Mouse (Mus musculus): ENCODE measurements around the gene Tmem82. TPM values are rescaled to one million over a fixed set of nuclear protein-coding genes. Genes with fewer than 3 reads are reported as not detected.

Gene Tmem82
- polyA plus RNA-seq, 1 experiment from 2014 or later, result 2.7 TPM

DNA sequence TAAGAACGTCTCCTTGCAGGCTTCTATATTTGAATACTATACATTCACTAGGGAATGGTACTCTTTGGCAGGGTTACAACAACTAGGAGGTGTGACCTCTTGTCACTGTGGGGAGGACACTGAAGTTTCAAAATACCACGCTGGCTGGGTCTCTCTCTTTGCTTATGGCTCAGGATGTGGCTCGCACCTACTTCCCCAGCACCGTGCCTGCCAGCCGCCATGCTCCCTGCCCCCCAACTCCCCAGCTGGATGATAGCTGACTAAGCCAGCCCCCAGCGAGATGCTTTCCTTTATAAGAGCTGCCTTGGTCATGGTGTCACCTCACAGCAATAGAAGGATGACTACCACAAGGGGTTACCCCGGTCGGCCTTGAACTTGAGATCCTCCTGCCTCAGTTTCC is 34.6 kb upstream of the Tmem82 start:
- ATAC-seq (replicated peaks; ENCODE audit: low FRiP score), result no peak
- no peak overlapping the region for H3K9ac ChIP-seq
- no peak overlapping the region for H3K27ac ChIP-seq
- WGBS, result 87% methylated on average over 8 of the region's 8 CpGs
- no peaks in the 10 kb centered on the region for H3K27me3 ChIP-seq
- H3K9me3 ChIP-seq (replicated peaks), result no peaks in the 10 kb centered on the region
- H3K4me1 ChIP-seq, result 0 out of 2 replicates have a peak, but pooled peaks cover 3% of the 10 kb centered on the region
- H3K4me3 ChIP-seq (replicated peaks), result no peak overlapping the region
- no peak overlapping the region for H3K4me2 ChIP-seq
- peaks cover 48% of the 10 kb centered on the region for H3K36me3 ChIP-seq

DNA sequence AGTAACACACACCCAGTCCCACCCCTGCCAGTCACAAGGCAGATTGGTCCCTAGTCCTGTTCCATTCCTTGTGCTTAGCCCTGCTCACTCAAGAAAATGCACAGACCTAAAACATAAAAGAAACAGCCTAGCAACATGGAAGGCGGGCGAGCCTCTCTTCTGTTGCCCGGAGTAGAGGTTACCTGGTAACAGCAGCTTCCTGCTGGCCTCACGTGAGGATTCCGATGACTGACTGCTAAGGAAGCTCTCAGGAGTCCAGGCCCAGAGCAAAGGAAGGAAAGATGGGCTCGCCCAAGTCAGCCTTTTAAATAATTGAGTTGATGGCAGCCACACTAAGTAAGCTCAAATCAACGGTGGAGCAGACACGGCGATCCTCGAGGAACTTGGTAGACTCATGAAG is 33.5 kb upstream of the Tmem82 start:
- Histone ChIP-seq H3K9ac (no peak overlapping the region), H3K9me3 (replicated peaks) (no peaks in the 10 kb centered on the region), H3K27me3 (no peaks in the 10 kb centered on the region), H3K4me1 (0 out of 2 replicates have a peak, but pooled peaks cover 3% of the 10 kb centered on the region), H3K27ac (no peak overlapping the region), H3K4me2 (no peak overlapping the region), H3K36me3 (peaks cover 48% of the 10 kb centered on the region), H3K4me3 (replicated peaks) (no peak overlapping the region)
- no peak for ATAC-seq (replicated peaks; ENCODE audit: low FRiP score)
- WGBS, result 87% methylated on average over 10 of the region's 10 CpGs

DNA sequence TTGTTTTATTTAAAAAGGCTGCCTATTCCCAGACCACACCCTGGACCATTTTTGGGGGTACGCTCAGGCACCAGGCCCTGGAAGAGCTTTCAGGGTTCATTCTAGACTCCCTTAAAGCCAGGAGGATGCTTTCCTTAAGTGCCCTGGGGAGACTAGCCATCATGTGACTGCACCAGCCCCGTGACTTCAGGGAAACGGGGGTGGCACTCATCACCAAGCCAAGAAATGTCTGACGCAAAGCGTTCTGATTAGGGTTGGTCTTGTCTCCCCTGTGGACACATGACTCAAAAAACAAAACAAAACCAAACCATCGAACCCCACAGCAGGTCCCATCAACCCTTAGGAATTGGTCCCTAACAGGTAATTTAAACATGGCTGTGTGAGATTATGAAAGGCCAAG is 32.9 kb upstream of the Tmem82 start:
- H3K4me1 ChIP-seq, result 0 out of 2 replicates have a peak, but pooled peaks cover 3% of the 10 kb centered on the region
- no peak overlapping the region for H3K9ac ChIP-seq
- H3K4me2 ChIP-seq, result no peak overlapping the region
- H3K9me3 ChIP-seq (replicated peaks), result no peaks in the 10 kb centered on the region
- ATAC-seq (replicated peaks; ENCODE audit: low FRiP score), result no peak
- H3K36me3 ChIP-seq, result peaks cover 48% of the 10 kb centered on the region
- no peaks in the 10 kb centered on the region for H3K27me3 ChIP-seq
- 90% methylated on average over 6 of the region's 6 CpGs for WGBS
- no peak overlapping the region for H3K27ac ChIP-seq
- H3K4me3 ChIP-seq (replicated peaks), result no peak overlapping the region

- 79% methylated on average over 6 of the region's 6 CpGs for WGBS
- Histone ChIP-seq H3K4me3 (replicated peaks) (no peak overlapping the region), H3K27ac (no peak overlapping the region), H3K9ac (no peak overlapping the region), H3K4me1 (peaks cover 3% of the 10 kb centered on the region; the same call in 1 of the 2 replicates), H3K4me2 (no peak overlapping the region), H3K9me3 (replicated peaks) (no peaks in the 10 kb centered on the region), H3K36me3 (peaks cover 41% of the 10 kb centered on the region), H3K27me3 (no peaks in the 10 kb centered on the region)
- ATAC-seq (replicated peaks; ENCODE audit: low FRiP score), result no peak
Measured at GRCm38 (mm10) chr4:141649244-141649643, 30.8 kb upstream of the Tmem82 start.

GRCm38 (mm10) chr4:141648262-141648661 is 29.8 kb upstream of the Tmem82 start:
- Histone ChIP-seq H3K9me3 (replicated peaks) (no peaks in the 10 kb centered on the region), H3K36me3 (peaks cover 32% of the 10 kb centered on the region), H3K27ac (no peak overlapping the region), H3K9ac (no peak overlapping the region), H3K27me3 (no peaks in the 10 kb centered on the region), H3K4me2 (no peak overlapping the region), H3K4me3 (replicated peaks) (no peak overlapping the region), H3K4me1 (peaks cover 12% of the 10 kb centered on the region)
- 92% methylated on average over 5 of the region's 5 CpGs for WGBS
- no peak for ATAC-seq (replicated peaks; ENCODE audit: low FRiP score)

DNA sequence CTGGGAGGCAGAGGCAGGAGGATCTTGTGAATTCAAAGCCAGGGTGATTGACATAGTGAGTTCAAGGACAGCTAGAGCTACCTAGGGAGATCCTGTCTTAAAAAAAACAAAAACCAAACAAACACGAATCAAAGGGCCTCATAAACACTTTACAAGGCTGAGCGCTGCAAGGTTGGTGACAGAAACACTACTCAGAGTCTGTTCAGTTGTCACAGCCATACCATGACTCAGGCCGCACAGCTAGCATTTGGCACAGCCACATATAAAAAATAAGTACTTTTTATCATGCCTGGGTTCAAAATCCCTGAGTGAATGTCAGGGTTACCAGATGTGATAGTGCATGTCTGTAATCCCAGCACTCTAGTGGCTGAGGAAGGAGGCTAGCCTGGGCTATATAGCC is 28.8 kb upstream of the Tmem82 start:
- Histone ChIP-seq H3K4me2 (no peak overlapping the region), H3K4me1 (peaks cover 21% of the 10 kb centered on the region), H3K36me3 (peaks cover 31% of the 10 kb centered on the region), H3K9me3 (replicated peaks) (no peaks in the 10 kb centered on the region), H3K9ac (no peak overlapping the region), H3K27me3 (no peaks in the 10 kb centered on the region), H3K4me3 (replicated peaks) (no peak overlapping the region), H3K27ac (no peak overlapping the region)
- WGBS, result 94% methylated on average over 3 of the region's 3 CpGs
- ATAC-seq (replicated peaks; ENCODE audit: low FRiP score), result no peak

GRCm38 (mm10) chr4:141645988-141646387 is 27.6 kb upstream of the Tmem82 start:
- H3K27me3 ChIP-seq, result no peaks in the 10 kb centered on the region
- H3K4me3 ChIP-seq (replicated peaks), result no peak overlapping the region
- peaks cover 31% of the 10 kb centered on the region for H3K36me3 ChIP-seq
- H3K9ac ChIP-seq, result no peak overlapping the region
- no peak overlapping the region for H3K27ac ChIP-seq
- no peak for ATAC-seq (replicated peaks; ENCODE audit: low FRiP score)
- peaks cover 24% of the 10 kb centered on the region for H3K4me1 ChIP-seq
- H3K9me3 ChIP-seq (replicated peaks), result no peaks in the 10 kb centered on the region
- no peak overlapping the region for H3K4me2 ChIP-seq
- 89% methylated on average over 8 of the region's 8 CpGs for WGBS

GRCm38 (mm10) chr4:141643118-141643855 is 24.9 kb upstream of the Tmem82 start:
- Histone ChIP-seq H3K27ac (peak overlapping the region; percentile 78), H3K9ac (no peak overlapping the region), H3K36me3 (peaks cover 47% of the 10 kb centered on the region), H3K4me2 (peak overlapping the region; percentile 14; the same call in 1 of the 2 replicates), H3K4me3 (replicated peaks) (no peak overlapping the region), H3K27me3 (no peaks in the 10 kb centered on the region), H3K9me3 (replicated peaks) (no peaks in the 10 kb centered on the region), H3K4me1 (peaks cover 21% of the 10 kb centered on the region)
- WGBS, result 23% methylated on average over 7 of the region's 7 CpGs
- ATAC-seq (replicated peaks; ENCODE audit: low FRiP score), result peak; percentile 58

DNA sequence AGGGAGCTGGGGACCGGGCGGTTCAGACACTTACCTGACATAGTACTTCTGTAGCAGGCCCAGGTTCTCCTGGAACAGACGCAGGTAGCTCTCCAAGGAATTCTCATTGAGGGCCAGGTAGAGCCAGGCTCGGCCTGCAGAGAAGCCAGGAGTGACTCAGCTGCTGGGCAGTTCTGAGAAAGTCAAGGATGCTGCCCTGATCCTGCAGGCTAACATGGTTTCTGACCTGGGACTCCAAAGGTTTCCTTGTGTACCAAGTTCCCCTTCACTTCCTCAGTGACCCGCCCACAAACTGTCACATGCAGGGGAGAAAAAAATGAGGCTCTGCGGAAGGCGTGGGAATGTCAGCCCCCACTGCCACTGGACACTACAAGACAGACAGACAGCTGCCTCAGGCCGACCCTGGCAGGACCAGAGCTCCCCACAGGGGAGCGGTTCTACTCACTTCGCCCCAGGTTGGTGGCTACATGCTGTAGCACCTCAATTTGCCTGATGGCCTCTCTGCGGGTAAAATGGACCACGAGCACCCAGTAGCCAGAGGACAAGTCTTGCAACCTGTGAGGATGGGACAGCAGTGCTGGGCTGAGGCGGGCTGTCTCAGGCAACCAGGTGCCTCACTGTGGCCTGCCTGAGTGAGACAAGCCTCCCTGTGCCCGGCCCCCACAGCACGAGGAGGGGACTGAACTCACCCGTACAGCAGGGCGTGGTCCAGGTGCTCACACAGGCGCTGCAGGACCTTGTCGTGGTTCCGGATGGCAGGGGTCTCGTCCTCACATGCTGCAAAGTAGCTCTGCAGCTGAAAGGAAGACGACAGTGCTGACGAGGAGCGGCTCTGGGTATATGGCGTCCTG is 23.8 kb upstream of the Tmem82 start:
- no peak for ATAC-seq (replicated peaks; ENCODE audit: low FRiP score)
- Histone ChIP-seq H3K27ac (no peak overlapping the region), H3K4me3 (replicated peaks) (no peak overlapping the region), H3K9ac (no peak overlapping the region), H3K4me1 (peaks cover 21% of the 10 kb centered on the region), H3K36me3 (peaks cover 51% of the 10 kb centered on the region), H3K4me2 (no peak overlapping the region), H3K27me3 (no peaks in the 10 kb centered on the region), H3K9me3 (replicated peaks) (no peaks in the 10 kb centered on the region)
- WGBS, result 87% methylated on average over 25 of the region's 25 CpGs

DNA sequence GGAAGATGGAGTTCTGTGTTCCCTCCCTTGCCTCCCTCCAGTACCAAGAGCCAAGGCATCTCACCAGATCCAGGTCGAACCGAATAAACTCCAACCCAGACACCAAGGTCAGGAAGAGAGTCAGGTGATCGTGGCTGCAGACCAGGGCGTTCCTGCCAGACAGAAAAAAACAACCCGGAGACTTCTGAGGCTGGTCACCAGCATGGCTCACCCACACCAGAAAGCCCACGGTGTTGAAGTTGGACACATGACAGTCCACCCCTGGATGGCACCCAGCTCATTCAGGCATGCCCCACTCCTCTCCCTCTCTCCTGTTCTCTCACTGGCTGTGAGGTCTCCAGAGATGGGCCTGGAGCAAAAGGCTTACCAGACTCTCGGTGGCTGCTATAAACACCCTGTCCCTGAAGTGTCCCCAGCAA is 22.9 kb upstream of the Tmem82 start:
- H3K36me3 ChIP-seq, result peaks cover 58% of the 10 kb centered on the region
- H3K27ac ChIP-seq, result no peak overlapping the region
- H3K4me1 ChIP-seq, result peaks cover 21% of the 10 kb centered on the region
- no peaks in the 10 kb centered on the region for H3K27me3 ChIP-seq
- 83% methylated on average over 7 of the region's 7 CpGs for WGBS
- H3K9me3 ChIP-seq (replicated peaks), result no peaks in the 10 kb centered on the region
- no peak overlapping the region for H3K4me2 ChIP-seq
- no peak overlapping the region for H3K9ac ChIP-seq
- no peak overlapping the region for H3K4me3 ChIP-seq (replicated peaks)
- no peak for ATAC-seq (replicated peaks; ENCODE audit: low FRiP score)

DNA sequence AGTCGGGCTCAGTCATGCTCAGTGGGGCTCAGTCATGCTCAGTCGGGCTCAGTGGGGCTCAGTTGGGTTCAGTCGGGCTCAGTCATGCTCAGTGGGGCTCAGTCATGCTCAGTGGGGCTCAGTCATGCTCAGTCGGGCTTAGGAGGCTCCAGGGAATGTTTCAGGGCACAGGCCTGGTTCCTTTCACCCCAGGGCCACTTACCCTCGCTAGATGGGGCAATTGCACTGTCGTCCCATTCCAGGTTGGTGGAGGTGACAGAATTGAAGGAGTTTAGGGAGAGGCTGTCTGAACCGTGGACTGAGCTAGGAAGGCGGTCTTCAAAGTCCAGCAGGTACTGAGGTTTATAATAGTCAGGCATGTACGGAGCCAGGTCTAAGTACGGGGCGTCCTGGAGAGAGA is 21.0 kb upstream of the Tmem82 start:
- WGBS, result 66% methylated on average over 11 of the region's 11 CpGs
- peaks cover 74% of the 10 kb centered on the region for H3K36me3 ChIP-seq

GRCm38 (mm10) chr4:141636693-141637092 is 18.3 kb upstream of the Tmem82 start:
- Histone ChIP-seq H3K9me3 (replicated peaks) (no peaks in the 10 kb centered on the region), H3K27ac (no peak overlapping the region), H3K4me1 (no peaks in the 10 kb centered on the region; the same call in 1 of the 2 replicates), H3K4me3 (replicated peaks) (no peak overlapping the region), H3K27me3 (no peaks in the 10 kb centered on the region), H3K36me3 (peaks cover 89% of the 10 kb centered on the region), H3K9ac (no peak overlapping the region), H3K4me2 (no peak overlapping the region)
- WGBS, result 90% methylated on average over 5 of the region's 5 CpGs
- ATAC-seq (replicated peaks; ENCODE audit: low FRiP score), result no peak

More for the DNA sequence above, 21.0 kb upstream of the Tmem82 start:
- ATAC-seq (replicated peaks; ENCODE audit: low FRiP score), result no peak
- Histone ChIP-seq H3K9me3 (replicated peaks) (no peaks in the 10 kb centered on the region), H3K9ac (no peak overlapping the region), H3K4me2 (no peak overlapping the region), H3K27me3 (no peaks in the 10 kb centered on the region), H3K27ac (no peak overlapping the region), H3K4me1 (peaks cover 21% of the 10 kb centered on the region), H3K4me3 (replicated peaks) (no peak overlapping the region)
